Mouse (Mus musculus) lung, adult 2 months (tissue): Measurements from ENCODE around the gene Reg4.

Source experiments
- CTCF ChIP-seq: fragments of 200-500 bp; IDR thresholded peaks from 2 replicates; pipeline ENCODE4 v1.5.1; 2011; ENCODE audit warnings: mild to moderate bottlenecking, low read length, control low read depth; ENCODE audit not compliant: insufficient read depth
- POLR2A ChIP-seq: fragments of 200-500 bp; IDR thresholded peaks from 2 replicates; pipeline ENCODE4 v1.6.1; 2011; ENCODE audit warnings: low read depth, mild to moderate bottlenecking, control low read depth, low read length, borderline replicate concordance; ENCODE audit errors: extremely low read depth

DNA sequence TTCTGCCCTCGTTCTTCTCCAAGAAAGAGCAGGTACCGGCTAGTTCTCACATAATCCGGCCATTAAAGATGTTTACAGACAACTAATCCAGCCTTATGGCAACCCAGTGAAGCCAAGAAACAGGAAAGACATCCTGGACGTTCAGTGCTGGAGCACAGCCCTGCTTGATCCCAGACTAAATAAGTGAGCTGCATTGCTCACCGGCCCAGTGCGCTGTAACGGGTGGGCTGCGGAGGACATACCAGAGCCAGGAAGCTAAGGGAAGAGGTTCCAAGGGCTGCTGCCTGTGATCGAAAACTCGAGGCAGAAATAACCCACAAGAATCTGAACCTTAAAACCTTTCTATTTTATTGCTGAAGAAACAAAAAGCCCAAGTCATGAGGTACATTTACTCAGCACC, 11.1 kb upstream of the Reg4 start:
- TF ChIP-seq CTCF = no peak
- no peak for TF ChIP-seq POLR2A
